Comparison of ENCODE assay signal across 14 mouse cellular contexts in the genomic region with DNA sequence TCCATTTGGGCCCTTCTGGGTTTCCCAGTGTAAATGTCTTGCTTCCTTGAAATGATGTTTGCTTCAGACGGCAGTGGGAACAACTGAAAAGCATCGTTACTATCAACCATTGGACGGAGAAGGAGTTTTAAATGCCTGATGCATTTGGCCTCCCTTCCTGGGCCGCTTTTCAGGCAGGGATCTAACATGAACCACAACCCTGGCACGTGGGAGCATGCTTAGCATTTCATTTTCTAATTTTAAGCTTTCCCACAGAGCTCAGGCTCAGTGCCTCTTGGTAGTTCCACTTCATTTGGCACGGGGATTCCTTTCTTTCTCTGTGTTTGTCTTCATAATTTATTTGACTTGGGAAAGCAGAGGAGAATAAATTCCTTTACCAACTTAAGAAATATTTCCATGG.
DNase-seq lines count a peak whose midpoint lies in the region; ATAC-seq and TF ChIP-seq lines count a peak whose summit lies in the region.
"Had no signal": no experiment of that assay in that cellular context is flagged by ENCODE, and none has a peak within 500 bp of the region (broad histone marks: within the 10 kb centered on the region; RNA-seq: fewer than 3 reads in every experiment).

No protein-coding gene starts in this region.

- in situ Hi-C loops in Patski (cut with MboI; ENCODE audit: low pct_unique_long_range_greater_than_20kb), result loop anchor here (25.0 kb wide), 1 partner anchor 847 kb away; a partner anchor contains a TSS

- DNase-seq in gastrocnemius, postnatal 14 days, result peak; percentile 8
- no peak for DNase-seq in gastrocnemius, postnatal 25 days
- peak; percentile 89 for DNase-seq in Patski (ENCODE audit: low read depth, low spot score)
- peak; percentile 53 for DNase-seq in fibroblast of lung, adult 2 months (ENCODE audit: low read depth)
- DNase-seq in right cerebral cortex, postnatal 10 days (ENCODE audit: low spot score in 2 of 2), result peak; percentile 35 to 42
- no peak for DNase-seq in thymus, postnatal 0 days (ENCODE audit: low spot score)
- DNase-seq: kidney, adult 8-10 months; lung, postnatal 14 days had no signal

- CTCF ChIA-PET in Patski (lab: Charles Lee), result interaction anchor here (0.8 kb wide), 1 partner anchor 104 kb away, joined by 3 read pairs; no protein-coding TSS in a partner anchor

- no peak for TF ChIP-seq CTCF in Patski (IDR thresholded peaks at IDR 0.05)

- intact Hi-C loops in gastrocnemius, postnatal 14 days (cut with DNase I; ENCODE audit: low total_unique reads), result no loop called here

- POLR2A ChIA-PET in Patski (lab: Charles Lee), result no interaction called here

- ATAC-seq in Patski, result peak; percentile 75
- ATAC-seq in erythroblast, adult 5-6 weeks (replicated peaks; ENCODE audit: low FRiP score, poor library complexity, severe bottlenecking), result no peak
- ATAC-seq: activated CD4-positive, CD25-positive, alpha-beta regulatory T cell, adult 4 months; forebrain, embryonic 13.5 days had no signal

- H3K27me3 ChIP-seq in Patski, result peaks cover 4% of the 10 kb centered on the region
- H3K27me3 ChIP-seq: forebrain, embryonic 13.5 days; hindbrain, embryonic 15.5 days; liver, embryonic 15.5 days; midbrain, embryonic 12.5 days had no signal

Comparison
In these comparisons a context has a peak if more than half of its experiments do, and no peak if none do; other contexts are left out.
1. DNase-seq: peak in gastrocnemius, postnatal 14 days (single experiment), Patski (single experiment), fibroblast of lung, adult 2 months (single experiment) and right cerebral cortex, postnatal 10 days (2 of 2); none in gastrocnemius, postnatal 25 days (single experiment) and thymus, postnatal 0 days (single experiment).